Mouse (Mus musculus): ENCODE data around the gene Smn1.
"Not testable (repeated sequence)": the region's sequence is repeated elsewhere in the genome, so short reads cannot be mapped to it uniquely, and the experiment has no call there.

The Smn1 gene

DNA sequence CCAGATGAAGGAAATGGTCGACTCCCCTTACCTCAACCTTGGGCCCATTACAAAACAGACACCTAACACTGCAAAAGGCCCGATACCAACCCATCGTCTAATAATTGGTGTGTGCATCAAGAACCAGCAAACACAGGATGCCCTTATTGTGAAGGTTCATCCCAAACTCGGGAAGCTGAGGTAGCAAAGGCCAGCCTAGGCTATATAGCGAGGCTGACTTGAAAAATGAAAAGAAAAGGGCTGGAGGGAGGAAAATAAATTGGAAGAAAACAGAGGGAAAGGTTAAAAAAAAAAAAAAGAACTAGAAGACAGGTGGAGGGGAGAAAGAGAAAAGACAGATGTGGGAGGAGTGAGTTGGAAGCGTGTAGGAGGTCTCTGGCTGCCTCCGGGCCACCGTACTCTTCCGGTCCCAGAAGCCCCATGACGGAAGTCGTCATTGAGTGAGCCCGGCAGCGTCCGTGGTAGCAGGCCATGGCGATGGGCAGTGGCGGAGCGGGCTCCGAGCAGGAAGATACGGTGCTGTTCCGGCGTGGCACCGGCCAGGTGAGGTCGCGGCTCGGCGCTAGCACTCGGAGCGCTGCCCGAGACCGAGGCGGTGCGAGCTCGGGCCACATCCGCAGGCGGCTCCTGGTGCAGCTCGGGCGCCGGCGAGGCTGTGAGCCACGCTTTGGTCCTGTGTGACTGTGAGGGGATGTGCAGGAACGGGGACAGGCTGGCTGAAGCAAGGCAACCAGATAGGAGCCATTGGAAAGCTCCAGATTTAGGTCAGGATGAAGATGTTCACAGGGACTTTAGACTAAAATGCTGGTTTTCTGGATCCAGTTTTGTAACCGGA is at the start of gene Smn1:
TSS of gene Smn1 (plus strand) at position 430 of the 835 bp plus-strand sequence.
- peak; percentile 86 for DNase-seq

DNA sequence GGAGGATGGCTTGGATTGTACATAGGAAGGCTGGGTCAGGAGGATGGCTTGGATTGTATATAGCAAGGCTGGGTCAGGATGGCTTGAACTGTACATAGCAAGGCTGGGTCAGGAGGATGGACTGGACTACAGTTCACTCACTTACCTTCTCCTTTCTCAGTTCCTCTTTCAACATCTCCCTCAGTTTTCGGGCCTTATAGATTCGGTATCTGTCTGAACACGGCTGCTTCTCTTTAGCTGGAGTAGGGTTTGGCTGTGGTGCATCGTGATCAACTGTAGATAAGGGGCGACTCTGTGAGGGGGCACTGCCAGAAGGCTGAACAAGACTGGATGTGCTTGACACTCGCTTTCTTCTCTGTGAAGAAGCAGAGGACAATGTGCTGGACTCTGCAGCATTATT is 25.8 kb upstream of the Smn1 start:
- DNase-seq: no peak

DNA sequence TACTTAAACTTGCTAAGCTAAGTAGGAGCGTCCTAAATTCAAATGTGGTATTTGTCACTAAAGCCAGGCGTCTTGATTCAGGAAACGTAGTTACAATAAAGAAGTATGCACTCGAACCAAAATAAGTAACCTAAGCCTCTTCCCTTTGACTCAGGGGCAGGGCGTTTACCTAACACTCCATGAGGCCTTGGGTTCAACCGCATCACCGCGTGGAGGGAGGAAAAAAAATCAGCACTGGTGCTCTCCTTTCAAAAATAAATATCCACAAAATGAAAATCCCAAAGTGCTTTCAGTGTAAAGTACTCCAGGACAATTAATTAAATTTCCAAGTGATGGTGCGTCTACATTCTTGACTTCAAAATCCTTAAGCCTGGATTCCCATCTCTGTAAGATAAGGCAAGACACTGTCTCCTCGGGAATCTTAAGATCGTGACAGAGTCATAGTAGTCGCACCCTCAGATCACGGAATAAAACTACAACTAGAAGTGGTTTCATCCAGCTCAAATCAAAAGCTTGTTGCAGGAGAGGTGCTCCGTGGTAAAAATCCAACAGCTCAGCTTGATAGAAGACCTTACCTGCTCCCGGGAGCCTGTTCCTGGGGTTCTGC is 21.5 kb upstream of the Smn1 start:
- no peak for DNase-seq

DNA sequence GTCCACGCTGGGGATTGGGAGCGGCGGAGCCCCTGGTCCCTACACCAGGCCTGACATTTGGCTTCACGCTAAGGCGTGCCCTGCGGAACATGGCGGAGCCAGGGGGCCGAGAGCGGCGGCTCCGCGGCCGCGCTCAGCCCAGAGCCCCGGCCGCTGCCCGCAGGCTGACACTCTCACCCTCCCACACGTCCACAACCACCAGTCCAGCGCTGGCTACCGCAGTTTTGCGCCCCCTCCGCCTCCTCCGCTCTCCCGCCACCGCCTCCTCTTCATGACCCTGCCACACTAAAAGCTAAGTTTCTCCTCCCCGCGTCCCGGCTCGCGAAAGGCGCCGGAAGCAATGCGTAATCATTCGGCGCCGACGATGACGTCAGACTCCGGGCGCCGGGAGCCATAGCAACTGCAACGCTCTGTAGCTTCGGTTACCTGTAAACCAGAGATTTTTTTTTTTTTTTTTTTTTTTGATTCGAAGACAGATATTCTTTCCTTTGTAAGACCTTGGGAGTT is 20.9 kb upstream of the Smn1 start, which contains the start of gene Bdp1:
TSS of gene Bdp1 (minus strand) at position 323 of the 507 bp plus-strand sequence.
- peak; percentile 96 for DNase-seq

DNA sequence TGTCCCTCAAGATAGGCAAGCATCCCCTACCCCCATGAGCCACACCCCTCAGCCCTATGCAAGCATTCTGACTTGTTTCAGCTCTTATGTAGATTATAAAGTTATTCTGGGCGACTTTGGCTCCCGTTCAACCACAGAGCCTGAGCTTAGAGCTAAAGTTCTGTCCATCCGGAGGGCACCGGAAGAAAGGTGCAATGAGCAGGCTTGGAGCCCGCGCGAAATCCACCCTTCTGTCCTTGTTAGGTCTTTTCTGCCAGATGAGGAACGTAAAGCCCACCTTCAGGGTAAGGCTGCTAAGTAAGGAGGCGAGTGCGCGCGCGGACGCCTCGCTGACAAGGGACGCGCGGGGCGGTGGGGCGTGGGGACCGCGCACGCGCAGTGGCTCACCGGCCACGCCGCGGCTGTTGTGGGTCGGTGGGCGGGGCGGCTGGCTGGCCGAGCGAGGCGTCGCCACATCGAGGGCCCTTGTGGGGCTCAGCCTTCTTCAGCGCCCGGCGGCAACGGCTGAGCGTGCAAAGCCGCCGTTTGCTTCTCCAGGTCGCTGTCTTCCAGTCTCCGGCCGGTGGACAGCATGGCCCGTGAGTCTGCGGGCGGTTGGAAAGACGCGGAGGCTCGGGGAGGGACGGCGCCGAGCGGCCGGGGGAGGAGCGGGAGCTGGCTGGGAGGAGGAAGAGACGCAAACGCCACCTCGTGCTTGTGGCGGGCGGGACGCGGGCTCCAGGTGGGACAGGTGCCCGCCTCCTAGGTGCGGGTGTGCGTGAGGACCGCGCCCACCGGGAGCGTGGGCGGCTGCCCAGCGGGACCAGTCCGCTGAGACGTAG is 16.8 kb upstream of the Smn1 start, which contains the start of gene Serf1:
TSS of gene Serf1 (plus strand) at position 361 of the 821 bp plus-strand sequence.
- DNase-seq: peak; percentile 82

DNA sequence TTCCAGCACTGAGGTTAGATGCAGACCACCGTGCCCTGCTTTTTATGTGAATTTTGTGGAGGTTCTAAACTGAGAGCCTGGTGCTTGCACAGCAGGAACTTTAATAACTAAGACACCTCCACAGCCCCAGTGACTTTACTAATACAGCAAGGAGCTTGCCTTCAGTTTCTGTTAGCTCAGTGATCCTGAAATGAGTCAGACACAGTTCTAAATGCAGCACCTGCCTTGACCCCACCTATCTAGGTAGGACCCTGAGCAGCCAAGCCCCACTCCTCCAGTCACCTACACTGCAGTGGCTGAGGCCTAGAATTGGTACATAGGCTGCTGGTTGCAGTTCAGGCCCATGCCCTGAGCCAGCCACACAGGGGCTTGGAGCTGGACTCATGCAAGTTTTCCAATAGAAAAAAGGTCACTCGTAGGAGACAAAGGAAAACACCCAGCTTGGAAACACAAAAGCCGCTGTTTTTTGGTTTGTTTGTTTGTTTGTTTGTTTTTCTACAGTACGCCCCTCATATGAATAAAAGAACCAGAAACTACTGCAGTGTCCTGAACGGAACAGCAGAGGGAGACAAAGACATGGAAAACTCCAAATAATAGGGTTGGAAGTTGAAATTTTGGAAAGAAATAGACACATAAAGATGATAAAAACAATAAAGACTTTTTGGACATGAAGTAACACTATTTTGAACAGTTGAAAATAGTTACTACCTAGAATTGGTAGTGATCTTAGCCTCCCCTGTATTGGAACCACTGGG is 12.3 kb upstream of the Smn1 start:
- DNase-seq: no peak

DNA sequence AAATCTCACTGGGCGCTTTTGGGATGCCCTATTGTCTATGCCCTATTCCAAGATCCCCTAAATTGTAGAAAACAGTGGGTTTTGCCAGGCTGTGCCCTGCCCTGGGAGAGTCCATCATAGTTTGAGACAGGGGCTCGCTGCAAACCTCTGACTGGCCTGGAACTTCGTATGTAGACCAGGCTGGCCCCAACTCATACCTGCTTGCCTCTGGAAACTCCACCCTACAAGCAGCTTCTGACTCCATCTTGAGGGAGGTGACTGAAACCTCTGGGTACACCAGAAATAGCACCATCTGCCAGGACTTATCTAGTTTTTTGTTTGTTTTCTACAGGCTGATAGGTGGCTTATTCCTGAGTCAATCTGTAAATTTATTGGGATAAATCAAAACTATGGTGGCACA is 682 bp upstream of the Smn1 start:
- no peak for DNase-seq

DNA sequence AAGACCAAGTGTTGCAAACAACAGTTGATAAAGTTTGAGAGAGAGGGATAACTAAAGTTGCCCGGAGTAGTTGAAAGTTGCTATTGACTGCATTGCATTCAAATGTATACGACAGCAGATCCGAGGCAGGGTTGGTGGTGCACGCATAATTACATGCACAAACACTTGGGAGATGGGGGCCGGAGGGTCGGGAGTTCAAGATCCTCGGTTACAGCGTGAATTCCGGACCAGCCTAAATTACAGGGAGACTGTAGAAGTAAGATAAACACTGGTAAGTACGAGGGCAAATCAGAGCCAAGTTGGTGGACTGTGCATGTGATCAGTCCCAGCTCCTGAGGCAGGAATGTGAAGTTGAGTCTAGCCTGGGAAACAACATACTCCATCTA is 599 bp downstream of the Smn1 start:
- DNase-seq: no peak

DNA sequence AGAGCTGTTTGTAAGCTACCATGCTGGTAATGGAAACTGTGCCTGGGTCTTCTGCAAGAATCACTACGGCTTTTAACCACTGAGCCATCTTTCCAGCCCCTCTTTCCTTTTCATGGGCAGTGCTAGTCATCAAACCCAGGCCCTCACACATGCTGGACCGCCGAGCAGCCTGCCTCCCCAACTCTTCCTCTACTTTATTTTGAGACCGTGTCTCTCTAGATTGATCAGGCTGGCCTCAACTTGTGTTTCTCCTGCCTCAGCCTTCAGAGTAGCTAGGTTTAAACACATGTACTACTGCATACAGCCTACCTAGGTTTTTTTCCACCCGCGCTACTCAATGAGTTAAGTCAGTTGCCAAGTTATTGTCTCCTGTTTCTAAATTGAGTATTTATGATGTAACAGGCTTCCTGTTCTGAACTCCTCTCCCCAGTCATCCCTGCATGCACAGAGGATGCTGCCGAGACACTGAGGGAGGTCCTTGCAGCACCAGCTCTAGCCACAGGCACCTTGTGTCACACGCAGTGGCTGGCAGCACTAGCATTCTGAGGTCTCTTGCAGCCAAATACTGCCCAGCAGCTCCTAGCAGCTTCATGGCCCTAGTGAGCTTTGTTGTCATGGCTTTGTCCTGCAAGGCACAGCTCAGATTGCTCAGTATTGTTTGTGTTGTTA is 17.1 kb downstream of the Smn1 start:
- no peak for DNase-seq

DNA sequence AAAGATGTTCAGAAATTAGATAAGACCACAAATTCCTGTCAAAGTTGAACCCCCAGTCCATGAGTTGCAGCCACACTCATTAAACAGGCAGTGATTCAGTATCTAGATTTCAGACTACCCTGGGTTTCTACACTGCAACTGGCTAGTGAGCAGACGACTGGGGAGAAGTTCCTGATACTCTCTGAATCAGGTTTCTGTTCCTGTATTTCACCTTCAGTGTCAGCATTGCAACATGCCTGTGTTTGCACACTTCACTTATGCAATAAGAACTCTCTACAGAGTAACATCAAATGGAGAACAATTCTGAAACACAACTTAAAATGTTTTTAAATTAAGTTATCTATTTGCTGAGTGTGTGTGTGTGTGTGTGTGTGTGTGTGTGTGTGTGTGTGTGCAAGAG is 28.0 kb downstream of the Smn1 start:
- no peak for DNase-seq

DNA sequence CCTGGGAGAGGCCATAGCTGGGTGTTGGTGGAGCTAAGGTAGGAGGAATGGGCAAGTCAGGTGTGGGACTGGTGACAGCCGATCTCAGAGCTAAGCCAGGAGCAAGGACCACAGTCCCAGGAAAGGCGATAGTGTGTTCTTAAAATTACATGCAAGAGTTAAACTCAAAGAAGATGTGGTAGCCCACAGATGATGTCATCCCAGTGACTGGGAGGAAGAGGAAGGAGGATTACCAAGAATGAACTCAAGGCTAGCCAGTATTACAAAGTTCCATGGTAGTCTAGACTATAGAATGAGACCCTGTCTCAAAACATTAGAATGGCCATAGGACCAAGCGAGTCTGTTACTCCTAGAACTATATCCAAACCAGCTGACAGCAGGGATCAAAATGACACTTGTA is 32.0 kb downstream of the Smn1 start:
- no peak for DNase-seq

DNA sequence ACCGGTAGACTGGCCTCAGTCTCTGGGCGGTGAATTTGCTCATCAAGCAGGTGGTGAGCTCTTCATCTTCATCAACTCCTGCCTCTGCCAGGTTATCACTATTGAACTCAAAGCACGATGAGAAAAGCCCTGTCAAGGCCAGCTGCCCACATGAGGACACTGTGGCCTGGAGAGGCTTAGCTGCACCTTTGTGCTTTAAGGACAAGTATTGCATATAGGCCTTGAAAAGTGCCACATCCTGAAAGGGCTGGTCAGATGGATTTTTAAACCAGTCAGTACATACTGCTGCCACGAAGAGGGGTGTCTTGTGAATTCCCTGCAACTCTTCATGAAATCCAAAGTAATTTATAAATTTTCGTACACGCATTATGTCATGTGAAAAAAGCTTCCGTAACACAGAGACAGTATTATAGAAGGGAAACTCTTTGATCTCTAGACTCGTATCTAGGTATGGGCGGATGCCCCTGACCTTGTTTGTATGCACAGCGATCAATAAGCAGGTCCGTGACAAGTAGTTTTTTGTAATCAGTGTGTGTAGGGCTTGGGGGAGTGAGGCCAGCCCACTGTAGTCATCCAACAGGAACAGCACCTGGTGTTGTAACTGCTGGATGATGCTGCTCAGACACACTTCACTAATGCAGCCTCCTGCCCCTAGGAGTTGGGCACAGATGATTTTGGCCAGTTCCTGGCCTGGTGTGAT is 36.7 kb downstream of the Smn1 start:
- not testable (repeated sequence) for DNase-seq

DNA sequence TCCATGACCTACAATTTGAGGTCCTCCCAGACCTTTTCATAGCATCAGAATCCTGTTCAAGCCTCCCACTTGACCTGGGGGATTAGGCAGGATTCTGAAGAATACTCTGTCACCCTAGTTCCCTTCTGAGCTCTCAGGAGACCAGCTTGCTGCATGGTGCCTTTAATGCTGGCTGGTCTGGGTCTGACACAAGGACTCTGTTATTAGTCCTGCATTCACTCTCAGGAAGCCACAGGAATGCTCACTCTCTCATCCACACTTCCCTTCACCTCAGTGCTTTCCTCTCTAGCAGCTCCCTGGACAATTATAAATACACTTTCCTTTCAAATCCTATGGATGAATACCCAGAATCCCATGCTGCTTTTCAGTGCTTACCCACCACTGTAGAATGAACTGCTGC is 37.8 kb downstream of the Smn1 start:
- DNase-seq: not testable (repeated sequence)

DNA sequence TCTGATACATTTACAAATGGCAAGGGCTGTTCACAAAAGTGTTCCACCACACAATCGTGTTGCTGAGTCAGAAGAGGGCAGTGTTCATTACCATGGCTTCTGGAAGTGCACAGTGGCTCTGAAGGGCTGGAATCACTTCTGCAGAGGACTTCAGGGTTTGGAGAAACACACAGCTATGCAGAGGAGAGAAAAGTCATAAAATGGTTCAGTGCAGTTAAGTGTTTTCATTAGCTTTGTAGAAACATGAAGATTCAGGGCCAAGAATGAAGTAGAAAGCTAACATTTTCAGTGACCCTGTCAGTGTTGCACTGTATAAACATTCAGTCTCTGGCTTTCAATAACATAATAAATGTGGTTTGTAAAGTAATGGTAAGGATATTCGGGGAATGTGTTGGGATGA is 41.7 kb downstream of the Smn1 start:
- DNase-seq: not testable (repeated sequence)

DNA sequence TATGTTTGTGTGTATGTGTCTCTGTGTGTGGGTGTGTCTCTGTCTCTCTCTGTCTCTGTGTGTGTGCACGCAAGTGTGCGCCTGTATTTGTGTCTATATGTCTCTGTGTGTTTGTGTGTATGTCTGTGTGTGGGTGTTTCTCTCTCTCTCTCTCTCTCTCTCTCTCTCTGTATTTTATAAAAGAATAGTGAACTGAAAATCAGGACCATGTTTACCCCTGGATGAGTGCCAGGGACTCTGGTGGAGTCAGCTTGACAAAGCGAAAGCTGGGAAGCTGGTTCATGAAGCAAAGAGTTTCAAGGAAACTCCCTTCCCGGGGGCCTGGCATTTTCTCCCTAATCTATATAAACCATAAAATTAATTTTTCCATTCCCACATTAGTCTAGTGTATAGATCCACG is 49.7 kb downstream of the Smn1 start:
- not testable (repeated sequence) for DNase-seq

DNA sequence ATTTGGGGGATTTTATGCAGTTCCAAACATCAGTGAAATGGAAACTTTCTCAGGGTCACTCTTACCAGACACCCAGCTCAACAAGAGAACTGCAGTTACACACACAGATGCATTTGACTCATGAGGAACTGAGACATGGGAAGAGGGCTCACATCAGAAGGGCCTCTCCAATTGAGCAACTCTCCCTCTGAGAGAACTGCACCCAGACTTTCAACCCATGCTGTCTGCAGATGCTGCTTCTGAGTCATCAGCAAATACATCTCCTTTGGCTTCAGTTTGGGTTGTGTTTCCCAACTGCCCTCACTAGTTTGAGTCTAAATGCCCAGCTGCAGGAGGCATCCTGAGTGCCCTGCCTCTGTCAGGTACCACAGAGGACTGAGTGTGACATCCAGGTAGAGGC is 58.5 kb downstream of the Smn1 start:
- DNase-seq: not testable (repeated sequence)
